Mouse (Mus musculus): ENCODE results near the gene Mef2d.

The Mef2d gene

GRCm38 (mm10) chr3:88137821-88138220 lies 4.4 kb upstream of the Mef2d start:
- DNase-seq (ENCODE audit: extremely low spot score) = no peak

- peak; percentile 92 for DNase-seq (ENCODE audit: extremely low spot score)
Measured at GRCm38 (mm10) chr3:88138336-88139242, 3.6 kb upstream of the Mef2d start.

- DNase-seq (ENCODE audit: extremely low spot score) = no peak
Measured at GRCm38 (mm10) chr3:88139243-88140177, 2.7 kb upstream of the Mef2d start.

- DNase-seq (ENCODE audit: extremely low spot score) = no peak
Measured at GRCm38 (mm10) chr3:88140178-88140902, 1.8 kb upstream of the Mef2d start.

GRCm38 (mm10) chr3:88140903-88141430 lies 1.2 kb upstream of the Mef2d start:
- DNase-seq (ENCODE audit: extremely low spot score) = no peak

GRCm38 (mm10) chr3:88141439-88141786 lies 759 bp upstream of the Mef2d start:
- no peak for DNase-seq (ENCODE audit: extremely low spot score)

- no peak for DNase-seq (ENCODE audit: extremely low spot score)
Measured at GRCm38 (mm10) chr3:88142546-88142915, 359 bp downstream of the Mef2d start.

GRCm38 (mm10) chr3:88142916-88143771 lies 972 bp downstream of the Mef2d start:
- DNase-seq (ENCODE audit: extremely low spot score) = peak; percentile 61

- no peak for DNase-seq (ENCODE audit: extremely low spot score)
Measured at GRCm38 (mm10) chr3:88143961-88144486, 1.9 kb downstream of the Mef2d start.

- no peak for DNase-seq (ENCODE audit: extremely low spot score)
Measured at GRCm38 (mm10) chr3:88144648-88145410, 2.7 kb downstream of the Mef2d start.

- no peak for DNase-seq (ENCODE audit: extremely low spot score)
Measured at GRCm38 (mm10) chr3:88145411-88145782, 3.2 kb downstream of the Mef2d start.

GRCm38 (mm10) chr3:88145952-88146351 lies 3.8 kb downstream of the Mef2d start:
- no peak for DNase-seq (ENCODE audit: extremely low spot score)

- DNase-seq (ENCODE audit: extremely low spot score) = no peak
Measured at GRCm38 (mm10) chr3:88146376-88147112, 4.4 kb downstream of the Mef2d start.

GRCm38 (mm10) chr3:88147444-88147843 lies 5.3 kb downstream of the Mef2d start:
- no peak for DNase-seq (ENCODE audit: extremely low spot score)

- DNase-seq (ENCODE audit: extremely low spot score) = no peak
Measured at GRCm38 (mm10) chr3:88147866-88148265, 5.7 kb downstream of the Mef2d start.

- no peak for DNase-seq (ENCODE audit: extremely low spot score)
Measured at GRCm38 (mm10) chr3:88148354-88148753, 6.2 kb downstream of the Mef2d start.

GRCm38 (mm10) chr3:88148776-88149509 lies 6.8 kb downstream of the Mef2d start:
- DNase-seq (ENCODE audit: extremely low spot score) = no peak

- DNase-seq (ENCODE audit: extremely low spot score) = no peak
Measured at GRCm38 (mm10) chr3:88149510-88149974, 7.4 kb downstream of the Mef2d start.
